Mouse (Mus musculus) lung, postnatal 0 days (tissue): ENCODE measurements around the gene Kcna7. TPM values are rescaled to one million over a fixed set of nuclear protein-coding genes. Genes with fewer than 3 reads are reported as not detected.
"Not testable (repeated sequence)": the region's sequence is repeated elsewhere in the genome, so short reads cannot be mapped to it uniquely, and the experiment has no call there.

ENCODE experiments used
- ATAC-seq: fragments of 200-750 bp; cut with Nextera tagmentation; 2 replicates; pipeline ENCODE4 v1.8.0; 2017; ENCODE audit warnings: moderate library complexity
- DNase-seq: peaks from one replicate; pipeline ENCODE4 v3.0.0-alpha.2; 2016; ENCODE audit warnings: low spot score
- H3K27ac ChIP-seq: fragments of 300-500 bp; sonication (generic); 2 replicates; pipeline ENCODE4 v1.5.1; 2014; ENCODE audit warnings: antibody characterized with exemption, mild to moderate bottlenecking, low read length, mixed read lengths
- H3K27me3 ChIP-seq: fragments of 300-500 bp; sonication (generic); replicated peaks from 2 replicates; pipeline ENCODE4 v1.6.1; 2014; ENCODE audit warnings: low read length, mixed read lengths; ENCODE audit not compliant: insufficient read depth
- H3K36me3 ChIP-seq: fragments of 300-500 bp; sonication (generic); 2 replicates; pipeline ENCODE4 v1.6.1; 2014; ENCODE audit warnings: low read length, mixed read lengths; ENCODE audit not compliant: insufficient read depth
- H3K4me1 ChIP-seq: fragments of 300-500 bp; sonication (generic); 2 replicates; pipeline ENCODE4 v1.6.1; 2014; ENCODE audit warnings: antibody characterized with exemption, low read depth, low read length, mixed read lengths; ENCODE audit not compliant: insufficient read depth
- H3K4me2 ChIP-seq: fragments of 300-500 bp; sonication (generic); replicated peaks from 2 replicates; pipeline ENCODE4 v1.6.1; 2014; ENCODE audit warnings: low read depth, mild to moderate bottlenecking, low read length, moderate library complexity, mixed read lengths
- H3K4me3 ChIP-seq: fragments of 300-500 bp; sonication (generic); 2 replicates; pipeline ENCODE4 v1.5.1; 2014; ENCODE audit warnings: low read depth, low read length
- H3K9ac ChIP-seq: fragments of 300-500 bp; sonication (generic); replicated peaks from 2 replicates; pipeline ENCODE4 v1.6.1; 2014; ENCODE audit warnings: low read depth, mild to moderate bottlenecking
- H3K9me3 ChIP-seq: fragments of 300-500 bp; sonication (generic); 2 replicates; pipeline ENCODE4 v1.6.1; 2016; ENCODE audit warnings: low read length, mixed read lengths
- CTCF ChIP-seq: IDR thresholded peaks from 2 replicates; pipeline ENCODE4 v1.5.1; 2016; ENCODE audit warnings: antibody characterized with exemption, mild to moderate bottlenecking
- EP300 ChIP-seq: IDR thresholded peaks from 2 replicates; pipeline ENCODE4 v1.6.1; 2016; ENCODE audit warnings: antibody characterized with exemption, mild to moderate bottlenecking, control low read depth
- WGBS: fragments of 180-500 bp; shearing (Covaris S2); extraction: QIAGEN DNeasy Blood & Tissue Kit; methylation state at CpG from one replicate; pipeline ENCODE4 v1.1.7; 2014; 5-methylcytosine and 5-hydroxymethylcytosine counted together
- polyA plus RNA-seq: library from polyadenylated mRNA; unstranded; fragments of >200 nt; fragmentation: Nextera tagmentation; extraction: Ambion mirVana; gene quantifications from 2 replicates; pipeline ENCODE4 v1.2.1, GENCODE M21; 2015

Kcna7 gene
- 0.16 and 0.24 TPM in 2 replicates for polyA plus RNA-seq

DNA sequence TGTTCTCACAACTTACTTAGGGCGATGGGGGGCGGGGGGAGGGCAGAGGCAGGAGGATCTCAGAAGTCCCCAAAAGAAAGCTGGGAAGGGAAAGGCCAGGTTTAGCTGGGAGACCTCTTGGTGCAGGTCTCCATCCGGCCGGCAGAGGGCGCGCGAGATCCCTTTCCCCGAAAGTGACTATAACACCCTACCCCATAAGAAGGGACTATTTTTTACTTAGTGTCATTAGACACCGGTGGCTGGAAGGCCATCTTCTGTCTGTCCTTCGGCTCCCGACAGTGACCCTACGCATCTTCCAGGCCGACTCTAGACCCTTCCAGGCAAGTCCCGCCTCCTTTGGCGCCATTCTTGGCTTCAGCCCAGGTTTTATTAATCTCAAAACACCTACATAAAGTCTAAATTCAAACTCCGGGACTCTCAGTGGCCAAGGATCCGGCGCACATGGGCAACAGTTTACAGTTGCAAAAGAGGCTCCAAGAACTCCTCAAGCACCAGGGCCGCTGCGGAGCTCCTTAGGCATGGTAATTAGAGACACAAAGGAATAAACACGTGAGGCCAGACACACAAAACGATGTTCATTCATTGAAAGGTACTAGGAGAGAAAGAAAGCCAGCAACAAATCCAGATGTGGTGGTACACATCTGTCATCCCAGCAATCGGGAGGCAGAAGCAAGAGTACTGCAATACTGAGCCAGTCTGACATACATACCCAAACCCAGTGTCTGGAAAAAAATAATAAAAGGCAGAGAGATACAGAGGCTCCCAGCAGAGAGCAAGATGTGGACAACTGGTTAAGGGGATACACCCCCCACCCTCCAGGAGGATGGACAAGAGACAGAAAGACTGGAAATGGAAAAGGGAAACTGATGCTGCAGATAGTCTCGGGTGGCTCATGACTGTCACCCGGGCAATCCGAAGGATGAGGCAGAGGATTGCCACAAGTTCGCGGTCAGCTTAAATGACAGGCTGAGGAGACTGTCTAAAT, at the start of gene Kcna7:
Gene Kcna7 (plus strand): TSS at position 563 of the 985 bp plus-strand sequence.
- peak; percentile 60 for ATAC-seq
- peak; percentile 73 for DNase-seq

DNA sequence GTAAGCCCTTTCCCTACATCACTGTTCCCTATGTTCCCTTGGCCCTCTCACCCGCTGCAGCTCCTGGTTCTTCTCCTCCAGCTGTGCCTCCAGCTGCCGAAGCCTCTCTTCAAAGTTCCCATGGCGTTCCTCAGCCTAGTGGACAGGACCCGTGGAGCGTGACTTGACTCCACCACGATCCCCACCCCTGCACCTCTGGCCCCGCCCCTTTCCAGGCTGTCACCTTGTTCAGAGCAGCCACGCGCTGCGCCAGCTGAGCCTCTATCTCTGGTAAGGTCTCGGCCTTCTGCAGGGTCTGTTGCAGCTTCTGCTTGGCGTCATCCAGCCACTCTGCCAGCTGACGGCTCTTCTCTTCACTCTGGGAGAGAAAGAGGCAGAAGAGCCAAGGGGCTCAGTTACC, 49.4 kb upstream of the Kcna7 start:
- no peak for ATAC-seq
- TF ChIP-seq EP300 (no peak), CTCF (no peak)
- H3K27me3 ChIP-seq, result peaks cover 12% of the 10 kb centered on the region

More for the DNA sequence above, at the start of gene Kcna7:
- H3K4me2 ChIP-seq, result peak within 1 kb of the TSS; percentile 64
- H3K4me3 ChIP-seq, result peak within 1 kb of the TSS; percentile 39
- TF ChIP-seq CTCF (peak; percentile 91), EP300 (no peak)
- peaks cover 33% of the 10 kb centered on the region for H3K27me3 ChIP-seq
- H3K9me3 ChIP-seq, result no peaks in the 10 kb centered on the region
- WGBS, result 9% methylated on average over 28 of the region's 28 CpGs
- no peak within 1 kb of the TSS for H3K27ac ChIP-seq
- H3K9ac ChIP-seq, result no peak within 1 kb of the TSS
- no peaks in the 10 kb centered on the region for H3K36me3 ChIP-seq
- 0 out of 2 replicates have a peak, but pooled peaks cover 5% of the 10 kb centered on the region for H3K4me1 ChIP-seq

DNA sequence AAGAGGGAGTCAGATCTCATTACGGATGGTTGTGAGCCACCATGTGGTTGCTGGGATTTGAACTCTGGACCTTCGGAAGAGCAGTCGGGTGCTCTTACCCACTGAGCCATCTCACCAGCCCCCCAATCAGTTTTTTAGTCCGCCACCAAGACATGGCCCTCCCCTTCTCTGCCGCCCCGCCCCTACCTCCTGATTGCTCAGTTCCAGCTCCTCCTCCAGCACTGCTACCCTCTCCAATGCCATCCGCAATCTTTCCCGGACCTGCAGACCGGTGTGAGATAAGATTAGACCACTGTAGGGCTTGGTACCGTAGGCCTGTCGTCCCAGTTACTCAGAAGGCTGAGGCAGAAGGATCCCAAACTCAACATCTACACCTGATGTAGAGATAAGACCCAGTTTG, 46.4 kb upstream of the Kcna7 start:
- H3K4me2 ChIP-seq, H3K9ac ChIP-seq, H3K36me3 ChIP-seq, H3K27ac ChIP-seq, H3K9me3 ChIP-seq, DNase-seq, H3K4me3 ChIP-seq, ATAC-seq, H3K4me1 ChIP-seq: not testable (repeated sequence)
- whole genome bisulfite sequencing, result 61% methylated on average over 9 of the region's 11 CpGs
- peaks cover 21% of the 10 kb centered on the region for H3K27me3 ChIP-seq

More for the DNA sequence above, 49.4 kb upstream of the Kcna7 start:
- DNase-seq, result no peak
- Histone ChIP-seq H3K9me3 (no peaks in the 10 kb centered on the region), H3K36me3 (no peaks in the 10 kb centered on the region), H3K9ac (no peak overlapping the region), H3K4me3 (no peak overlapping the region), H3K27ac (no peak overlapping the region), H3K4me1 (no peaks in the 10 kb centered on the region), H3K4me2 (no peak overlapping the region)
- 43% methylated on average over 13 of the region's 13 CpGs for WGBS

DNA sequence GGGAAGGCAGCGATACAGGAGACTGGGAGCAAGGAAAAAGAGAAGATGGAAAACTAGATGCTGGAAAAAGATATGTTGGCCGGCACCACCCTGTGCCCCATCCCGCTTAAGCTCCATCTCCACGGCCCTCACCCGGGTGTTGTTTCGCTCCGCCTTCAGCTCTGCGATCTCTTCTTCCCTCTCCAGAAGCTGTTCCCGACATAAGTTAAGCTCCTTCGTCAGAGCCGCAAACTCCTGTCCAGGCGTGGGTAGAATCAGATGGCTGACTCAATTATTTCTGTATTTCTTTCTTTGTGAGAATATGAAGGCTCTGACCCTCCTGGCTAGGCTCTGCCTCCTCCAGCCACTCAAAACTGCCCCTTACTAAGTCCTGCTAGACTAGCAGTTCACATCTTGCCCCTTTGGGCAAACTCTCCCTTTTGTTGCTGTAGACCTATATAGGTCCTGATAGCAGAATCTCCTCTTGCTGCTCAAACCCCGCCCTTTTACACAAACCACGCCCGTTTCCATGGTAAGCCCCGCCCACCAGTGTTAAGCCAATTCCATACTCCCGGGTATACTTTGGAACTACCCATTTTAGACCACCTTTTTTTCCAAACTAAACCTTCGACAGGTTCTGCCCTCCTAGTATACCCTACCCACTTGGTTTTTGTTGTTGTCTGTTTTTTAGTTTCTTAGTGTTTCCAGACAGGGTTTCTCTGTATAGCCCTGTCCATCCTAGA, 44.9 kb upstream of the Kcna7 start:
- Histone ChIP-seq H3K9ac (no peak overlapping the region), H3K9me3 (no peaks in the 10 kb centered on the region), H3K4me3 (no peak overlapping the region), H3K4me2 (no peak overlapping the region), H3K27ac (no peak overlapping the region), H3K36me3 (no peaks in the 10 kb centered on the region), H3K4me1 (peaks cover 6% of the 10 kb centered on the region), H3K27me3 (peaks cover 24% of the 10 kb centered on the region)
- DNase-seq (no peak), ATAC-seq (no peak)
- TF ChIP-seq CTCF (no peak), EP300 (no peak)
- 46% methylated on average over 18 of the region's 18 CpGs for WGBS

DNA sequence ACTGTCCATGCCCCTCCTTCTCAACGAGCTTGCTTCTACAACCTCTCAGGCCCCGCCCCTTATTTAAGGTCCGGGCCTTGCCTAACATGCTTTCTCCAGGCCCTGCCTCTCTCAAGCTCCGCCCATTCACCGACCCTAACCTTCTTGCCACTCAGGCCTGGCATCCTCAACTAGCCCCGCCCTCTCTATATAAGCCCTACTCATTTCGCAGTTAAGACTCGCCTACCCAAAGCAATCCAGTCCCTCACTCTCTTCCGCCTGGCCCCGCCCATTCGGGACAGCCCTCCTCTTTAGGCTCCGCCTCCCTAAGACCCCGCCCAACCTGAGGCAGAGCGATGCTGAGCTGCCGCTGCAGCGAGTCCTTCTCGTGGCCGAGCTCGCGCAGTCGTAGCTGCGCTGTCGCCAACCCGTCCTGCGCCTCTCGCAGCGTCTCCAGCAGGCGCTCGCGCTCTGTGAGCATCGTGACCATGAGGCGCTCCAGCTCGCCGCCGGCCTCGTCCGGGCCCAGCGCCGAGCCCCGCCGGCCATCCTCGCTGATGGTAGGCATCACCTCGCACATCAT, 44.1 kb upstream of the Kcna7 start:
- Histone ChIP-seq H3K27ac (no peak overlapping the region), H3K27me3 (peaks cover 24% of the 10 kb centered on the region), H3K9me3 (no peaks in the 10 kb centered on the region), H3K4me3 (peak overlapping the region; percentile 27), H3K9ac (no peak overlapping the region), H3K4me1 (peaks cover 13% of the 10 kb centered on the region), H3K4me2 (peak overlapping the region; percentile 57), H3K36me3 (no peaks in the 10 kb centered on the region)
- under 1% methylated on average over 42 of the region's 43 CpGs for WGBS
- ATAC-seq, result peak; percentile 86
- DNase-seq, result peak; percentile 82
- TF ChIP-seq CTCF (0 out of 2 replicates have a peak, but pooled peaks have one; percentile 12), EP300 (no peak)

DNA sequence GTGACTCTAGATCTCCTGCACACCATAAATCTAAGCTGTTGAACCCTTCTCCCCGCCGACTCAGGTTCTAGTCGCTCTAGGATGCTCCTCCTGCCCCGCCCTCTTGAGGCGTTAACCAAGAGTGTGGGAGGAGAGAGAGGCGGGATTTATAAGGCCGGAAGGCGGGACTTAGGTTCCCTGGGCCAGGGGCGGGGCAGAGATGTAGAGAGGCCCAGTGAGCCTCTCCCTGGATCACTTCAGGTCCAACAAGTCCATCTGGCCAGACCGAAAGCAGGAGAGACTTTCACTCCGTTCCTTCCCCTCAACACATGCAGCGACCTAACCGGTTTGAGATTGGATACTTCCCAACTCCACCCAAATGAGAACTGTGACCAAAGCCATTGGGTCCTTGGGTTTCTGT, 42.7 kb upstream of the Kcna7 start:
- TF ChIP-seq CTCF, result no peak
- TF ChIP-seq EP300, result no peak
- ATAC-seq (no peak), DNase-seq (peak; percentile 79)
- 7% methylated on average over 13 of the region's 13 CpGs for WGBS
- H3K9ac ChIP-seq, result no peak overlapping the region
- peaks cover 24% of the 10 kb centered on the region for H3K27me3 ChIP-seq
- no peak overlapping the region for H3K27ac ChIP-seq
- H3K4me1 ChIP-seq, result peaks cover 19% of the 10 kb centered on the region
- H3K36me3 ChIP-seq, result no peaks in the 10 kb centered on the region
- no peak overlapping the region for H3K4me2 ChIP-seq
- H3K4me3 ChIP-seq, result no peak overlapping the region
- no peaks in the 10 kb centered on the region for H3K9me3 ChIP-seq
